Mouse (Mus musculus) bone marrow, adult 2 months (tissue): ENCODE results near the gene Gpr50.

Source experiments
- CTCF ChIP-seq: fragments of 200-500 bp; IDR thresholded peaks from 2 replicates; pipeline ENCODE4 v1.5.1; 2011; ENCODE audit warnings: low read length, control low read depth; ENCODE audit not compliant: control insufficient read depth, insufficient read depth
- POLR2A ChIP-seq: fragments of 200-500 bp; IDR thresholded peaks from 2 replicates; pipeline ENCODE4 v1.6.1; 2011; ENCODE audit warnings: low read depth, mild to moderate bottlenecking, control low read depth, low read length, borderline replicate concordance; ENCODE audit not compliant: control insufficient read depth

- TF ChIP-seq POLR2A (no peak), CTCF (no peak)
Observed at GRCm38 (mm10) chrX:71663871-71664687, 612 bp downstream of the Gpr50 start.
